Mouse (Mus musculus): ENCODE data around the gene Pnpo. TPM values are rescaled to one million over a fixed set of nuclear protein-coding genes. Genes with fewer than 3 reads are reported as not detected.

The Pnpo gene
- polyA plus RNA-seq, 1 experiment from 2014 or later, result 26.5 TPM

DNA sequence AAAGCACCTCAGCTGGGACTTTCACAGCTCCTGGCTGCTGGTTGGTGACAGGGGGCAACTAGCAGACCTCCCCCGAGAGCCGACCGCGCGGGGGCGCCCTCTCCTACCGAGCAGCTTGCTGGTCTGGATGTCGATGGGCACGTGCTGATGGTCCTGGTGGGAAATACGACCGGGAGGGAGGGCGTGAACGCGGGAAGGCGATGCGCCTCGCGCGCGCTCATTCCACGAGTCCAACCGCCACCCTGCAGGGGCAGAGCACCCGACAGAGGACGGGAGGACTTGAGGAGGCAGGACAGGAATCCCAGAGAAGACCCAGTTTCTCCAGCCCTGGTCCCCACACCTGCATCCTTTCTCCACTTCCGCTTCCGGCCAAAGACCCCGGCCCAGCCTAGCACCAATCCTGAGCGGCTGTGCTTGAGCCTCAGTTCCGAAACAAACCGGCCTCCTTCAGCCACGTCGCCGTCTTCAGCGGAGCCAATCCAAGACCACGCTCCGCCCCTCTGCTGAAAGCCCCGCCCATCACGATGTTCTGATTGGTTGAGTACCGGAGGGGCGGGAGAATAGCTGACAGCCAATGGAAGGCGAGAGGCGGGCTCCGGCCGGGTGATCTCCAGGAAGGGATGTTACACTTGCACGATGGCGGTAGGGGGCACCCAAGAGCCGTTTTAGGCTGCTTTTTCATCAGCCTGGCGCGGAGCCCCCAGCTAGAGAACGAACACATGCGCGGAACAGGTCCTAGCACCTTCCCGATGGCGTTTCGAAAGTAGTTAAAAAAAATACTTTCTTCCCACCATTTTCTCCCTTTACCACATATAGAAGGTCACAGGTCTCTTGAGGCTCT is 27.5 kb downstream of the Pnpo start, which contains the start of gene Cdk5rap3:
Cdk5rap3 (minus strand) TSS at position 453 of the 841 bp plus-strand sequence.
- ChIA-PET POLR2A (interaction anchor here (0.9 to 1.0 kb wide), 2 partner anchors 21 to 45 kb away, joined by 3 read pairs; no protein-coding TSS in a partner anchor), CTCF (interaction anchor here (0.7 to 3.8 kb wide), 8 partner anchors 13 to 62 kb away, joined by 3 to 17 read pairs (median 4); no protein-coding TSS in a partner anchor)
- TF ChIP-seq CTCF (IDR thresholded peaks at IDR 0.05), result peak; percentile 96

DNA sequence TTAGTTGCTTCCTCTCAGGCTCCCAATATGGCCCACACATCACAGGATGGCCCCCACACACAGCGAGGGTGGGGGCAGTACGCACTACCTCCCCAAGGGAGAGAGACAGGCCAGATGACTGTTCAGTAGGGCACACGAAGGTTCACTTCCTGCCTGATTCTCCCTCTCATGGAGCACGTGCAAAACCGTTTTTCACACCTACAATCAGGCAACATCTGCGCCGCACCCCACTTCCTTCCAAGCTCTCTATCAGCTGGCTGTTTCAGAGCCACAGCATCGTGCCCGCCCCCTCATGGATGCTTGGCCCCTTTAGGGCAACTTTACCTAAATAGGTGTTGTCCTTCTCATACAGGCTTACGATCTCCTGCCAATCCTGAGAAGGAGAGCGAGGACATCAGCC is 31.1 kb downstream of the Pnpo start:
- no peak for ATAC-seq
- no peak for DNase-seq (ENCODE audit: low read depth, low spot score)
- ChIA-PET CTCF (no interaction called here), POLR2A (no interaction called here)
- no peaks in the 10 kb centered on the region for H3K27me3 ChIP-seq
- in situ Hi-C loops (cut with MboI; ENCODE audit: low pct_unique_long_range_greater_than_20kb), result loop anchor here (5.0 kb wide), 1 partner anchor 45 kb away; no protein-coding TSS in a partner anchor
- no peak for TF ChIP-seq CTCF (IDR thresholded peaks at IDR 0.05)

More for the DNA sequence above, 27.5 kb downstream of the Pnpo start, which contains the start of gene Cdk5rap3:
- ATAC-seq (peak; percentile 83), DNase-seq (ENCODE audit: low read depth, low spot score) (peak; percentile 94)
- in situ Hi-C loops (cut with MboI; ENCODE audit: low pct_unique_long_range_greater_than_20kb), result loop anchor here (5.0 kb wide), 1 partner anchor 46 kb away; no protein-coding TSS in a partner anchor
- no peaks in the 10 kb centered on the region for H3K27me3 ChIP-seq

DNA sequence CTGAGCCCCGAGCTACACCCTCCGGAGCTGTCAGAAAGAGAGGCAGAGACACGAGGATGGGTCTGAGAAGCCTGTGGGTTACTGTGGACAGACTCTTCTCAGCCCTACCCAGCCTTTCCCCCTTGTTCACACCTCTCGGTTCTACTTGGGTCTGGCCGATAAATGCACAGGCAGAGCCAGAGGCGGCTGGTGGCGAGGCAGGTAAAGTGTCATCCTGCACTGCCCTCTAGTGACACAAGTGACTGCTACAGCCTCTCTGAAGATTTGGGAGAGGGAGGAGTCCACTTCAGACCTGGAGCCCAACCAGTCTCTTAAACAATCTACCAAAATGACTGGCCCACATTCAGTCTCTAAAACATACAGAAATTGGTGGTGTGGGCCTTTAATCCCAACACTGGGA is 33.8 kb downstream of the Pnpo start:
- ChIA-PET CTCF (interaction anchor here (0.7 to 1.9 kb wide), 8 partner anchors 8 to 54 kb away, joined by 3 to 13 read pairs (median 4); no protein-coding TSS in a partner anchor), POLR2A (interaction anchor here (0.6 kb wide), 1 partner anchor 43 kb away, joined by 3 read pairs; no protein-coding TSS in a partner anchor)
- no peaks in the 10 kb centered on the region for H3K27me3 ChIP-seq
- in situ Hi-C loops (cut with MboI; ENCODE audit: low pct_unique_long_range_greater_than_20kb), result loop anchor here (5.0 kb wide), 1 partner anchor 43 kb away; no protein-coding TSS in a partner anchor
- ATAC-seq, result no peak
- no peak for DNase-seq (ENCODE audit: low read depth, low spot score)
- no peak for TF ChIP-seq CTCF (IDR thresholded peaks at IDR 0.05)

DNA sequence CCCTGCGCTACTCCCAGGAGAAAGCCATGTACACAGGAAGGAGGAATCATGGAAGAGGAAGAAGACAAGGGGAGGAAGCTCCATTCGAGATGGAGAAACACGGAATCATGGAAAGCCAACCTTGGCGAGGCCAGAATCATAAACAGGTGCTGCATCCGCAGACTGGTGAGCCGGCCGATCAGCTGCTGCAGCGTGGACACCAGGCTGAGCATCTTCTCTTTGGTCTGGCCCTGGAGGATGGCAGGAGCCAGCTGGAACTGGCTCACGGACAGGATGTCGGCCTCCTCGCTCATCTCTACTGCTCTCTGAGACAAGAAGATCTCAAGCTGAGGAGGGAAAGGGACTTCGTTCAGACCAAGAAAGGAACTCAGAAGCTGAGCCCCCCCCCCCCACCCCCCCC is 35.2 kb downstream of the Pnpo start:
- ChIA-PET CTCF (interaction anchor here (0.6 to 1.4 kb wide), 2 partner anchors 18 to 35 kb away, joined by 3 read pairs; no protein-coding TSS in a partner anchor), POLR2A (no interaction called here)
- DNase-seq (ENCODE audit: low read depth, low spot score) (no peak), ATAC-seq (no peak)
- in situ Hi-C loops (cut with MboI; ENCODE audit: low pct_unique_long_range_greater_than_20kb), result no loop called here
- no peaks in the 10 kb centered on the region for H3K27me3 ChIP-seq
- TF ChIP-seq CTCF (IDR thresholded peaks at IDR 0.05), result no peak

GRCm38 (mm10) chr11:96906431-96907161 is 37.2 kb downstream of the Pnpo start:
- CTCF ChIA-PET, result interaction anchor here (1.5 kb wide), 1 partner anchor 39 kb away, joined by 8 read pairs; no protein-coding TSS in a partner anchor
- H3K27me3 ChIP-seq, result no peaks in the 10 kb centered on the region
- DNase-seq (ENCODE audit: low read depth, low spot score) (no peak), ATAC-seq (no peak)
- POLR2A ChIA-PET, result no interaction called here
- TF ChIP-seq CTCF (IDR thresholded peaks at IDR 0.05), result no peak
- in situ Hi-C loops (cut with MboI; ENCODE audit: low pct_unique_long_range_greater_than_20kb), result no loop called here

GRCm38 (mm10) chr11:96902639-96903635 is 40.8 kb downstream of the Pnpo start:
- ATAC-seq, result no peak
- POLR2A ChIA-PET, result no interaction called here
- in situ Hi-C loops (cut with MboI; ENCODE audit: low pct_unique_long_range_greater_than_20kb), result no loop called here
- H3K27me3 ChIP-seq, result no peaks in the 10 kb centered on the region
- no peak for DNase-seq (ENCODE audit: low read depth, low spot score)
- CTCF ChIA-PET, result no interaction called here
- TF ChIP-seq CTCF (IDR thresholded peaks at IDR 0.05), result no peak

- CTCF ChIA-PET, result interaction anchor here (1.1 kb wide), 1 partner anchor 8 kb away, joined by 3 read pairs; no protein-coding TSS in a partner anchor
- no peak for TF ChIP-seq CTCF (IDR thresholded peaks at IDR 0.05)
- in situ Hi-C loops (cut with MboI; ENCODE audit: low pct_unique_long_range_greater_than_20kb), result no loop called here
- no peaks in the 10 kb centered on the region for H3K27me3 ChIP-seq
- POLR2A ChIA-PET, result no interaction called here
- DNase-seq (ENCODE audit: low read depth, low spot score) (no peak), ATAC-seq (no peak)
These were observed 42.5 kb downstream of the Pnpo start for GRCm38 (mm10) chr11:96901332-96901731.

DNA sequence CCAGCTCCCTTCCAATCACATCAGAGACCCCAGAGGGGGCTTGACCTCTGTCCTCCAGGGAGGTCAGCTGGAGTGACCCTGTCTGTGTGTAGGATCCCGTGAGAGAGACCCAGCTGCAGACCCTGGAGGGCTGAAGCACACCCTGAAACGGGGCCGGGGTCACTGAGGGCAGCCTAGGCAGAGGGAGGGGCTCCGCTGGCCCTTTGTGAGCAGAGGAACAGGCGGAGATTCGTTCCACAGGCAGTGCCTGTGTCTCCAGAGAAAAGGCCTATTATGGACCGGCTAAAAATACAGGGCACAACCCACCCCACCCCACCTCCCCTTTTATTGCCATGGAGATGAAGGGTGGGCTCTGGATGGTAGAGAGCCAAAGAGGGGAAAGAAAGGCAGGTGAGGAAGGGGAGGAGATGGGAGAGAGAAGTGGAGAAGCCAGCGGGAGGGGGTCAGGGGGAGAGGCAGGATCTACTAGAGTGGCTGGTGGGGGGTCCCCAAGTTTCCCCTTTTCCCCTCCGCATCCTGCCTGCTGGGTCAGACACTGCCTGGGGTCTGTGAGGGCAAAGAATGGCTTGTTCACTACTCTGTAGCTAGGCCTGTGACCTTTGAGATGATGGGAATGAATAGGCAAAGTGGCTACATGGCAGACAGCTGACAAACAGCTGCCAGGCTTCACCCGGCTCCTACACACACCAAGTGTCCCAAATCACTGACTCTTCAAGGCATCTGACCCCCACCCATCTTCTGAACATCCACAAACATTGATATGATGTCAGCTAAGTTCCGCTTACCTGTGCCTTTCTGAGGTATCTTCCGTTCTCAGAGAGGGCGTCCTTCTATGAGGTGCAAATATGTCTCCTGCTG is 44.1 kb downstream of the Pnpo start:
- ATAC-seq (no peak), DNase-seq (ENCODE audit: low read depth, low spot score) (no peak)
- no peaks in the 10 kb centered on the region for H3K27me3 ChIP-seq
- POLR2A ChIA-PET, result interaction anchor here (0.5 to 1.0 kb wide), 2 partner anchors 32 to 634 kb away, joined by 3 to 8 read pairs; no protein-coding TSS in a partner anchor
- in situ Hi-C loops (cut with MboI; ENCODE audit: low pct_unique_long_range_greater_than_20kb), result no loop called here
- CTCF ChIA-PET, result no interaction called here
- no peak for TF ChIP-seq CTCF (IDR thresholded peaks at IDR 0.05)

DNA sequence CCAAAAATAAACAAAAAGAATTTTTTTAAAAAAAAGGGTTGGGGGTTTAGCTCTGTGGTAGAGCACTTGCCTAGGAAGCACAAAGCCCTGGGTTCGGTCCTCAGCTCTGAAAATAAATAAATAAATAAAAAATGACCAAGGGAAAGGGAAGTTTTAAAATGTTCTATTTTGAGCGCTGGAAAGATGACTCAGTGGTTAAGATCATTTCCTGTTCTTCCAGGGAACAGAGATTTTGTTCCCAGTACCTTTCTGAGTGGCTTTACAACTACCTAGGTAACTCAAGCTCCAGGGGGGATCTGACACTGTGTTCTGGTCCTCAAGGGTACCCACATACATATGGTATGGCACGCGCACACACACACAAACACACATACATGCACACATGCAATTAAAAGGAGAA is 47.9 kb downstream of the Pnpo start:
- no peak for DNase-seq (ENCODE audit: low read depth, low spot score)
- in situ Hi-C loops (cut with MboI; ENCODE audit: low pct_unique_long_range_greater_than_20kb), result no loop called here
- no peak for ATAC-seq
- ChIA-PET POLR2A (interaction anchor here (0.9 kb wide), 1 partner anchor 32 kb away, joined by 3 read pairs; the partner anchor contains the start of gene Prr15l), CTCF (interaction anchor here (1.1 kb wide), 1 partner anchor 34 kb away, joined by 3 read pairs; no protein-coding TSS in a partner anchor)
- H3K27me3 ChIP-seq, result no peaks in the 10 kb centered on the region
- TF ChIP-seq CTCF (IDR thresholded peaks at IDR 0.05), result no peak
